Mouse (Mus musculus) yolk sac, embryonic 10.5 days (tissue): ENCODE data around the gene Cyp26c1.

ENCODE experiments used
- DNase-seq: peaks from one replicate; pipeline ENCODE4 v3.0.0-alpha.2; 2017; ENCODE audit warnings: low spot score

Cyp26c1 gene

DNA sequence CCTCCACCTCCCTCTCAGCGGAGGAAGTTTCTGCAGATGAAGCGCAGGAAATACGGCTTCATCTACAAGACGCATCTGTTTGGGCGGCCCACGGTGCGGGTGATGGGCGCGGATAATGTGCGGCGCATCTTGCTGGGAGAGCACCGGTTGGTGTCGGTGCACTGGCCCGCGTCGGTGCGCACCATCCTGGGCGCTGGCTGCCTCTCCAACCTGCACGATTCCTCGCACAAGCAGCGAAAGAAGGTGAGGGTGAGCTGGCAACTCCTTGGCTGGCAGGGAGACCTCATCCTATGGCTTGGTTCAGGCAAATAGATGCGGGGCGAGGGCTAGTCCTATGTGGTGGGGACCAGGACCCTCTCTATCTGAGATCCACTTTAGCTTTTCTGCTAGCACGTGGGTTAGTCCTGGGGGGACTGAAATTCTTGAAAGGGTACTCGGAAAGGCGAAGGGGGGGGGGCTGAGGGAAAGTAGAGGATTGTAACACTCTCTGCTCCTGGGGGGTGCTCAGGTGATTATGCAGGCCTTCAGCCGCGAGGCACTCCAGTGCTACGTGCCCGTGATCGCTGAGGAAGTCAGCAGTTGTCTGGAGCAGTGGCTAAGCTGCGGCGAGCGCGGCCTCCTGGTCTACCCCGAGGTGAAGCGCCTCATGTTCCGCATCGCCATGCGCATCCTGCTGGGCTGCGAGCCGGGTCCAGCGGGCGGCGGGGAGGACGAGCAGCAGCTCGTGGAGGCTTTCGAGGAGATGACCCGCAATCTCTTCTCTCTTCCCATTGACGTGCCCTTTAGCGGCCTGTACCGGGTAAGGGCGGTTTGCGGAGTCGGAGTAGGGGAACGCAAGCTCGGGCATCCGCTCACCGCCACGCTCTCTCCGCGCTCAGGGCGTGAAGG lies 13.1 kb downstream of the Cyp26c1 start:
- no peak for DNase-seq

DNA sequence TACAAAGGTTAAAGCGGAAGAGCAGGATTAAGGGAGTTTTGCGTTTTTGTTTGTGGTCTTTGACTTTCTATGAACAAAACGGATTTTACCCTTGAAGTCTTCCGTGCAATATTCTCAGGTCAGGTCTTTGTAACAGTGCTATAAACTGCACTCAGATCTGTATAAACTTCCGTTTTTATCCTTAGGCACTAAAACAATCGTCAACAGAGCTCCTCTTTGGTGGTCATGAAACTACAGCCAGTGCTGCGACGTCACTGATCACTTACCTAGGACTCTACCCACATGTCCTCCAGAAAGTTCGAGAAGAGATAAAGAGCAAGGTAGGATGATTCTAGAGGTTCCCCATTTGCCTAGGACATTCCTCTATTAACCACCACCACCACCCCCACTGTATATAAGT lies 14.3 kb downstream of the Cyp26c1 start:
- no peak for DNase-seq

- DNase-seq = peak; percentile 30
Observed at GRCm38 (mm10) chr19:37702377-37703076, 17.1 kb downstream of the Cyp26c1 start.

- peak; percentile 37 for DNase-seq
Observed at GRCm38 (mm10) chr19:37703902-37704509, 18.6 kb downstream of the Cyp26c1 start.

- no peak for DNase-seq
Observed at GRCm38 (mm10) chr19:37705722-37706121, 20.3 kb downstream of the Cyp26c1 start.

- no peak for DNase-seq
Observed at GRCm38 (mm10) chr19:37714681-37715080, 29.3 kb downstream of the Cyp26c1 start.

DNA sequence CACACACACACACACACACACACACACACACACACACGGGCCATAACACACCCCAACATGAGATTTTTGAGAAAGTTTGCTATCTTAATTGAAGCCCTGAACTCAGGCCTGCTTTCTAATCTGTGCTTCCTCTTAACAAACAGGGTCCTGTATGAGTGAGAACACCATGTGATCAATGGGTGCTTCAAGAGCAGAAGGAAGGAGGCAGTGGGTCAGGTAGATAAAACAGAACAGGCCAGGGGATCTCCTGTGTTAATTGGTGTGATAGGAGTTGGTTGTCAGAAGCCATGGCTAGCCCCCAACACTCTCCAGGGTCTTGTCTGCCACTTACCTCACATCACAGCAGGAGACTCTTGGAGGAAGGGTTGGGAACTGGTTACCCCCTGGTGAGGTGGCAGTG lies 30.6 kb downstream of the Cyp26c1 start:
- DNase-seq = no peak

GRCm38 (mm10) chr19:37716524-37717175 lies 31.3 kb downstream of the Cyp26c1 start:
- DNase-seq = no peak

DNA sequence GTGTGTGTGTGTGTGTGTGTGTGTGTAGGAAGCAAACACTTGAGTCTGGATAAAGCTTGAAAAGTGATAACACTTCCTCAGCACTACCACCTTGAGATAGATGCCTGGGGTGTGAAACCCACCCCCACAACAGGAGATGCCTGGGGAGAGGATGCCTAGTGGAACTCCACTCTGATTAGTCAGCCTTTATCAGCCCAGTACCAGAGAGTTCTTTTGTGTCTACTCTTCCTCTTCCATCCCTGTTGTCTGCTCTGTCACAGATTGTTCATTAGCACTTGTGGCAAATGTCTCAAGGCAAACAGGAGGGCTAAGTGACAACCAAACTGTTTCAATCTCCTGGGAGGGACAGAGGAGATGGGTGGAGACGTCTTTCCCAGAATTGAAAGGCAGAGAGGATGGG lies 33.8 kb downstream of the Cyp26c1 start:
- no peak for DNase-seq

DNA sequence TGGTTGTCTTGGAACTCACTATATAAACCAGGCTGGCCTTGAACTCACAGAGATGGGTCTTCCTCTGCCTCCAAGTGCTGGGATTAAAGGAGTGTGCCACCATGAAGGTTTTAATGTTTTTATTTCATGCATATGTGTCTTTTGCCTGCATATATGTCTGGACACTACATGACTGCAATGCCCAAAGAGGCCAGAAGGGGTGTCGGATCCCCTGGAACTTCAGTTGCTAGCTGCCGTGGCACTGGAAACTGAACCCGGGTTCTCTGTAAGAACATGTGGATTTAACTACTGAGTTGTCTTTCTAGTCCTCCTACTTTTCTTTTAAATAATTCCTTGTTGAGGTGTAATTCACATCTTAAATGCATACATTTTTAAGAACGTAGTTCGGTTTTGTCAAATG lies 39.2 kb downstream of the Cyp26c1 start:
- DNase-seq = no peak

DNA sequence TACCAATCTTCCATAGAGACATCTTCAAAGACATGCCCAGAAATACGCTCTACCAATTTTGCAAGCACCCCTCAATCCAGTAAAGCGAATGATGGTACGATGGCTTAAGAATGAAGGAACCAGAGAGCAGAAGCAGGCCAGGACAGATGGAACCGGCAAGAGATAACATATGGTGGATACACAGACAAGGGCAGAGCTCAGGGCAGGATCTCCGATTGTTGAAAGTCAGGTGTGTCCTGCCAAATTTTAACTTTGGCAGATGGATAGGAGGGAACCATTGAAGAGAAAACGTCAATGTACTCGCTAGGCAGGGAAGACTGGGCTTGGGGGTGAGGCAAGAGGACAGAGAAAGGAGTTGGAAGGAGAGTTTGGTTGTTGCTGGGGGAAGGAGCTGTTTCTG lies 41.2 kb downstream of the Cyp26c1 start:
- no peak for DNase-seq

- DNase-seq = no peak
Observed at GRCm38 (mm10) chr19:37727366-37727765, 42.0 kb downstream of the Cyp26c1 start.

DNA sequence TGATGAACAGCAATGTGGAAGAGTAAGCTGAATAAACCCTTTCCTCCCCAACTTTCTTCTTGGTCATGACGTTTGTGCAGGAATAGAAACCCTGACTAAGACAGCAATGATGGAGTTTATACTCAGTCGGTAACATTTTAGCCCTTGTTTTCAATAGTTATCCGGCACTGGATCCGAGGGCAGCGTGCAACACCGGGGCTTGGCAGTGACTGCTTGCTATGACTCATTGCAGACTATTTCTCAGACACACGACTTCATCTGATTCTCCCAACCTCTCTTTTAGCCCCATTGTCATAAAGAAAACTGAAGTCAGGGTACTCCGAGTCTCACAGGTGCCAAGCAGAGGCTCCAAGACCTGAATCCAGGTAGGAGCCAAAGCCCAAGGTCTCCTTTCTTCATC lies 50.0 kb downstream of the Cyp26c1 start:
- DNase-seq = no peak

GRCm38 (mm10) chr19:37738575-37738974 lies 53.2 kb downstream of the Cyp26c1 start:
- DNase-seq = no peak

DNA sequence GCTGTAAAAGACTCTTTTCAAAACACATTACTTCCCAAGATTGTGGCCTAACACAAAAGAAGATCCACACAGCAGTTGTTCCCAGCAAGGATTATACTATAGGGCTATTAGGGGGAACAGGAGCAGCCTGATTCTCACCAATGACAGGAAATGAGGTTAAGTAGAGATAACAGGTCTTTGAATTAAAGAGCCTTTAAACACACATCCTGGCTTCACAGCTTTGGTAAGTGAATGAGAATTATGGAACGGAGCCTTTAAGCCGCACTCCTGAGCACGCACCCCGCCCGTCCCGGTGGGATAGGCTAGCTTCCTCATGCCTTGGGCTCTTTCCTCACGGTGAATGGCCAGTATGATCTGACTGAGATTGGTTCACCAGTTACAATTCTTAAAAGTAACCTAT lies 54.7 kb downstream of the Cyp26c1 start:
- DNase-seq = no peak
